Mouse (Mus musculus): ENCODE measurements around the gene Tars2. TPM values are rescaled to one million over a fixed set of nuclear protein-coding genes. Genes with fewer than 3 reads are reported as not detected.

Tars2 gene
- total and polyA plus RNA-seq, 3 experiments: 141 to 237 TPM; not detected in 1

- TF ChIP-seq JUND (IDR thresholded peaks at IDR 0.05; ENCODE audit: low read depth, low read length): peak; percentile 94
- TF ChIP-seq KAT2A (conservative IDR thresholded peaks at IDR 0.05; ENCODE audit: low read depth, low read length): no peak
These were observed 33.2 kb downstream of the Tars2 start (continued) for GRCm38 (mm10) chr3:95726696-95727358.

GRCm38 (mm10) chr3:95725863-95726262 is 34.1 kb downstream of the Tars2 start:
- no peak overlapping the region for H3K9ac ChIP-seq (ENCODE audit: control insufficient read depth, low read depth, low read length, poor library complexity, severe bottlenecking)
- H3K27me3 ChIP-seq (ENCODE audit: control insufficient read depth in 1 of 2, insufficient read depth in 2 of 2, low read length in 2 of 2): no peaks in the 10 kb centered on the region
- H3K27ac ChIP-seq (ENCODE audit: control insufficient read depth, low read depth, low read length): no peak overlapping the region
- TF ChIP-seq UBTF (IDR thresholded peaks at IDR 0.05; ENCODE audit: borderline replicate concordance, insufficient read depth, low read depth, low read length): no peak
- TF ChIP-seq BHLHE40 (IDR thresholded peaks at IDR 0.05; ENCODE audit: borderline replicate concordance, low read depth, low read length): no peak
- no peak for TF ChIP-seq HCFC1 (IDR thresholded peaks at IDR 0.05; ENCODE audit: low read depth, low read length)
- TF ChIP-seq KAT2A (conservative IDR thresholded peaks at IDR 0.05; ENCODE audit: low read depth, low read length): no peak
- TF ChIP-seq ELF1 (IDR thresholded peaks at IDR 0.05; ENCODE audit: low read depth, low read length): no peak
- TF ChIP-seq ZMIZ1 (IDR thresholded peaks at IDR 0.05; ENCODE audit: low read depth, low read length): no peak
- TF ChIP-seq CHD2 (IDR thresholded peaks at IDR 0.05; ENCODE audit: low read length): no peak
- no peak for TF ChIP-seq GABPA (IDR thresholded peaks at IDR 0.05; ENCODE audit: low read depth, low read length)
- no peak for TF ChIP-seq MYB (IDR thresholded peaks at IDR 0.05; ENCODE audit: low read depth, low read length)
- TF ChIP-seq MYC (IDR thresholded peaks at IDR 0.05; ENCODE audit: low read depth, low read length): no peak
- no peak for TF ChIP-seq JUND (IDR thresholded peaks at IDR 0.05; ENCODE audit: low read depth, low read length)
- TF ChIP-seq USF2 (IDR thresholded peaks at IDR 0.05; ENCODE audit: borderline replicate concordance in 1 of 2, insufficient read depth in 1 of 2, low read depth in 1 of 2, low read length in 2 of 2): no peak
- TF ChIP-seq GATA1 (IDR thresholded peaks at IDR 0.05; ENCODE audit: low read depth, low read length): no peak
- TF ChIP-seq RCOR1 (IDR thresholded peaks at IDR 0.05; ENCODE audit: low read depth, low read length): no peak
- no peak for TF ChIP-seq SIN3A (IDR thresholded peaks at IDR 0.05; ENCODE audit: low read length)
- no peak for TF ChIP-seq ZKSCAN1 (IDR thresholded peaks at IDR 0.05; ENCODE audit: low read depth, low read length)
- TF ChIP-seq RAD21 (IDR thresholded peaks at IDR 0.05; ENCODE audit: low read depth, low read length): no peak
- no peak for TF ChIP-seq POLR2AphosphoS2 (IDR thresholded peaks at IDR 0.05; ENCODE audit: low read length)
- no peak for TF ChIP-seq SMC3 (IDR thresholded peaks at IDR 0.05; ENCODE audit: low read depth, low read length)
- no peak for TF ChIP-seq MAZ (IDR thresholded peaks at IDR 0.05; ENCODE audit: low read depth, low read length)
- H3K9me3 ChIP-seq (replicated peaks; ENCODE audit: insufficient read depth, low read length): no peaks in the 10 kb centered on the region
- H3K79me2 ChIP-seq (ENCODE audit: control insufficient read depth, insufficient read depth, low read length, poor library complexity): no peaks in the 10 kb centered on the region
- H3K36me3 ChIP-seq (ENCODE audit: control insufficient read depth in 1 of 2, insufficient read depth in 2 of 2, low read length in 2 of 2): peaks cover 0 to 10% of the 10 kb centered on the region in 2 experiments; a peak in 2 of 4 replicates
- H3K4me3 ChIP-seq (ENCODE audit: control insufficient read depth in 1 of 2, insufficient read depth in 1 of 2, low read depth in 2 of 2, low read length in 2 of 2): no peak overlapping the region
- H3K4me1 ChIP-seq (ENCODE audit: control insufficient read depth in 1 of 2, insufficient read depth in 2 of 2, low read length in 2 of 2): peaks cover 2 to 17% of the 10 kb centered on the region in 2 experiments; a peak in 2 of 4 replicates
- no peak for DNase-seq (ENCODE audit: low read depth, low spot score)
